ENCODE assay signal across 7 mouse cellular contexts in genomic region chr16:38476312-38477240, GRCm38 (mm10). TPM values are rescaled to one million over a fixed set of nuclear protein-coding genes. Genes with fewer than 3 reads are reported as not detected.
DNase-seq lines count a peak whose midpoint lies in the region; ATAC-seq and TF ChIP-seq lines count a peak whose summit lies in the region.

No protein-coding gene starts in this region.

- WGBS in cerebellum, adult 2 months, result 5% methylated on average over 34 of the region's 34 CpGs
- 16% methylated on average over 34 of the region's 34 CpGs for WGBS in forebrain, embryonic 14.5 days
- 7% methylated on average over 34 of the region's 34 CpGs for WGBS in hindbrain, embryonic 13.5 days
- WGBS in macrophage (ENCODE audit: missing documents), result 12% methylated on average over 34 of the region's 34 CpGs

- 0 out of 2 replicates have a peak, but pooled peaks cover 5% of the 10 kb centered on the region for H3K4me1 ChIP-seq in cerebellum, adult 2 months (ENCODE audit: control insufficient read depth, insufficient read depth, low read length)
- H3K4me1 ChIP-seq in forebrain, embryonic 14.5 days (ENCODE audit: control insufficient read depth, insufficient read depth, low read length), result peaks cover 3% of the 10 kb centered on the region
- H3K4me1 ChIP-seq in hindbrain, embryonic 13.5 days (replicated peaks), result peaks cover 13% of the 10 kb centered on the region

- no peaks in the 10 kb centered on the region for H3K9me3 ChIP-seq in forebrain, embryonic 14.5 days (replicated peaks; ENCODE audit: control insufficient read depth, low read length)
- no peaks in the 10 kb centered on the region for H3K9me3 ChIP-seq in hindbrain, embryonic 13.5 days

- DNase-seq in R1 (ENCODE audit: low read depth, low spot score), result peak; percentile 81
- DNase-seq in cerebellum, adult 2 months, result peak; percentile 49 to 50
- peak; percentile 43 for DNase-seq in forebrain, embryonic 14.5 days (ENCODE audit: low spot score)
- peak; percentile 25 to 41 for DNase-seq in left cerebral cortex, postnatal 14 days (ENCODE audit: low spot score in 2 of 2)
- peak; percentile 31 to 58 for DNase-seq in right cerebral cortex, adult 2 months (ENCODE audit: low spot score in 2 of 2)

- no peak overlapping the region for H3K27ac ChIP-seq in cerebellum, adult 2 months (ENCODE audit: insufficient read depth, low read length)
- H3K27ac ChIP-seq in forebrain, embryonic 14.5 days (ENCODE audit: low read depth, low read length), result no peak overlapping the region
- no peak overlapping the region for H3K27ac ChIP-seq in hindbrain, embryonic 13.5 days
- H3K27ac ChIP-seq in macrophage, result peak overlapping the region; percentile 77

- ATAC-seq in forebrain, embryonic 14.5 days, result peak; percentile 32; the same call in 1 of the 2 replicates
- ATAC-seq in hindbrain, embryonic 13.5 days (ENCODE audit: low FRiP score), result peak; percentile 57

- H3K9ac ChIP-seq in forebrain, embryonic 14.5 days (ENCODE audit: low read length), result peak overlapping the region; percentile 54
- H3K9ac ChIP-seq in hindbrain, embryonic 13.5 days, result peak overlapping the region; percentile 68

- intact Hi-C loops in left cerebral cortex, postnatal 14 days (cut with DNase I), result no loop called here

- peak overlapping the region; percentile 49 for H3K4me3 ChIP-seq in cerebellum, adult 2 months (replicated peaks; ENCODE audit: insufficient read depth, low read depth, low read length)
- H3K4me3 ChIP-seq in forebrain, embryonic 14.5 days (ENCODE audit: low read depth, low read length), result peak overlapping the region; percentile 29
- H3K4me3 ChIP-seq in hindbrain, embryonic 13.5 days, result peak overlapping the region; percentile 41
- H3K4me3 ChIP-seq in macrophage (ENCODE audit: inconsistent target), result peak overlapping the region; percentile 22; the same call in 1 of the 2 replicates

- no peak for TF ChIP-seq CTCF in cerebellum, adult 2 months (IDR thresholded peaks at IDR 0.05; ENCODE audit: borderline replicate concordance, insufficient read depth, low read depth, low read length)

- TF ChIP-seq POLR2A in cerebellum, adult 2 months (IDR thresholded peaks at IDR 0.05; ENCODE audit: borderline replicate concordance, insufficient read depth, low read length), result no peak

- H3K79me2 ChIP-seq in macrophage (ENCODE audit: inconsistent target), result peaks cover 13% of the 10 kb centered on the region; the same call in 1 of the 2 replicates

- no peaks in the 10 kb centered on the region for H3K27me3 ChIP-seq in cerebellum, adult 2 months (ENCODE audit: control insufficient read depth, insufficient read depth, low read length)
- H3K27me3 ChIP-seq in forebrain, embryonic 14.5 days (replicated peaks; ENCODE audit: control insufficient read depth, insufficient read depth, low read length), result no peaks in the 10 kb centered on the region
- H3K27me3 ChIP-seq in hindbrain, embryonic 13.5 days, result peaks cover 12% of the 10 kb centered on the region; the same call in 1 of the 2 replicates

- H3K4me2 ChIP-seq in forebrain, embryonic 14.5 days (ENCODE audit: low read length), result peak overlapping the region; percentile 63
- peak overlapping the region; percentile 71 for H3K4me2 ChIP-seq in hindbrain, embryonic 13.5 days

- H3K36me3 ChIP-seq in forebrain, embryonic 14.5 days (ENCODE audit: control insufficient read depth, insufficient read depth, low read length), result no peaks in the 10 kb centered on the region
- H3K36me3 ChIP-seq in hindbrain, embryonic 13.5 days, result no peaks in the 10 kb centered on the region
- no peaks in the 10 kb centered on the region for H3K36me3 ChIP-seq in macrophage (ENCODE audit: inconsistent target)

RNA-seq across cellular contexts. Expression of gene Cd80, which starts 21.2 kb away (rescaled TPM):
- polyA plus RNA-seq in cerebellum, adult 2 months (2012; rRNA removed), result 0.34 and 0.41 TPM in 2 replicates
- polyA plus RNA-seq in forebrain, embryonic 14.5 days (2014; fragmentation: Nextera tagmentation; extraction: Ambion mirVana), result 0.25 and 0.31 TPM in 2 replicates
- 0.48 and 0.55 TPM in 2 replicates for polyA plus RNA-seq in hindbrain, embryonic 13.5 days (2015; fragmentation: Nextera tagmentation; extraction: Ambion mirVana)
- under 1 TPM; 0.30 to 0.46 TPM for total RNA-seq in left cerebral cortex, postnatal 14 days (2021)
- total RNA-seq in macrophage (2018; cell fraction: chromatin; rRNA removed), result 100 to 1,000 TPM in 5 of 26 experiments, 10 to 100 TPM in 21; 28.0 to 147 (median 45.2) TPM
- 10 to 100 TPM; 11.2 to 55.6 (median 14.9) TPM for total RNA-seq in macrophage (2018; cell fraction: cytosol; rRNA removed)
- 100 to 1,000 TPM in 6 of 26 experiments, 10 to 100 TPM in 20; 23.0 to 146 (median 51.2) TPM for total RNA-seq in macrophage (2018; cell fraction: nucleus; rRNA removed)
- polyA plus RNA-seq in macrophage (2018), result 10.3 to 13.1 TPM (median 11.9 TPM) in 3 replicates

RNA-seq across cellular contexts. Expression of gene Adprh, which starts 24.1 kb away (rescaled TPM):
- 67.3 and 71.6 TPM in 2 replicates for polyA plus RNA-seq in cerebellum, adult 2 months (2012; rRNA removed)
- 124 and 129 TPM in 2 replicates for polyA plus RNA-seq in forebrain, embryonic 14.5 days (2014; fragmentation: Nextera tagmentation; extraction: Ambion mirVana)
- 157 and 162 TPM in 2 replicates for polyA plus RNA-seq in hindbrain, embryonic 13.5 days (2015; fragmentation: Nextera tagmentation; extraction: Ambion mirVana)
- total RNA-seq in left cerebral cortex, postnatal 14 days (2021), result 10 to 100 TPM; 61.4 to 63.4 TPM
- 10 to 100 TPM in 25 of 26 experiments, 1 to 10 TPM in 1; 9.4 to 23.4 (median 14.9) TPM for total RNA-seq in macrophage (2018; cell fraction: chromatin; rRNA removed)
- total RNA-seq in macrophage (2018; cell fraction: cytosol; rRNA removed), result 10 to 100 TPM; 32.4 to 51.8 (median 39.2) TPM
- 10 to 100 TPM; 16.6 to 51.0 (median 30.7) TPM for total RNA-seq in macrophage (2018; cell fraction: nucleus; rRNA removed)
- 22.0 to 44.8 TPM (median 35.9 TPM) in 3 replicates for polyA plus RNA-seq in macrophage (2018)

RNA-seq across cellular contexts. Expression of gene Pla1a, which starts 43.6 kb away (rescaled TPM):
- polyA plus RNA-seq in cerebellum, adult 2 months (2012; rRNA removed), result 1.2 and 1.6 TPM in 2 replicates
- polyA plus RNA-seq in forebrain, embryonic 14.5 days (2014; fragmentation: Nextera tagmentation; extraction: Ambion mirVana), result 0.39 and 0.61 TPM in 2 replicates
- 0.30 and 0.31 TPM in 2 replicates for polyA plus RNA-seq in hindbrain, embryonic 13.5 days (2015; fragmentation: Nextera tagmentation; extraction: Ambion mirVana)
- 1 to 10 TPM in 1 of 2 experiments, under 1 TPM in 1; 0.57 to 1.3 TPM for total RNA-seq in left cerebral cortex, postnatal 14 days (2021)
- total RNA-seq in macrophage (2018; cell fraction: chromatin; rRNA removed), result 10 to 100 TPM in 1 of 26 experiments, 1 to 10 TPM in 4, under 1 TPM in 2, not detected in 19; 0.56 to 19.4 (median 1.3) TPM
- total RNA-seq in macrophage (2018; cell fraction: cytosol; rRNA removed), result 1 to 10 TPM in 5 of 26 experiments, under 1 TPM in 12, not detected in 9; 0.14 to 1.8 (median 0.55) TPM
- total RNA-seq in macrophage (2018; cell fraction: nucleus; rRNA removed), result 1 to 10 TPM in 6 of 26 experiments, under 1 TPM in 11, not detected in 9; 0.30 to 9.4 (median 0.69) TPM
- not detected in 3 replicates for polyA plus RNA-seq in macrophage (2018)

RNA-seq across cellular contexts. Expression of gene Timmdc1, which starts 45.9 kb away (rescaled TPM):
- polyA plus RNA-seq in cerebellum, adult 2 months (2012; rRNA removed), result 19.7 and 19.9 TPM in 2 replicates
- 26.4 and 28.4 TPM in 2 replicates for polyA plus RNA-seq in forebrain, embryonic 14.5 days (2014; fragmentation: Nextera tagmentation; extraction: Ambion mirVana)
- polyA plus RNA-seq in hindbrain, embryonic 13.5 days (2015; fragmentation: Nextera tagmentation; extraction: Ambion mirVana), result 37.3 and 37.8 TPM in 2 replicates
- 10 to 100 TPM; 30.2 to 31.5 TPM for total RNA-seq in left cerebral cortex, postnatal 14 days (2021)
- 10 to 100 TPM in 16 of 26 experiments, 1 to 10 TPM in 10; 4.5 to 18.5 (median 10.8) TPM for total RNA-seq in macrophage (2018; cell fraction: chromatin; rRNA removed)
- 10 to 100 TPM; 11.3 to 18.7 (median 16.0) TPM for total RNA-seq in macrophage (2018; cell fraction: cytosol; rRNA removed)
- 10 to 100 TPM in 19 of 26 experiments, 1 to 10 TPM in 7; 6.9 to 22.7 (median 14.7) TPM for total RNA-seq in macrophage (2018; cell fraction: nucleus; rRNA removed)
- polyA plus RNA-seq in macrophage (2018), result 9.5 to 17.4 TPM (median 10.5 TPM) in 3 replicates
